ENCODE assay signal across 8 mouse cellular contexts in the genomic region with DNA sequence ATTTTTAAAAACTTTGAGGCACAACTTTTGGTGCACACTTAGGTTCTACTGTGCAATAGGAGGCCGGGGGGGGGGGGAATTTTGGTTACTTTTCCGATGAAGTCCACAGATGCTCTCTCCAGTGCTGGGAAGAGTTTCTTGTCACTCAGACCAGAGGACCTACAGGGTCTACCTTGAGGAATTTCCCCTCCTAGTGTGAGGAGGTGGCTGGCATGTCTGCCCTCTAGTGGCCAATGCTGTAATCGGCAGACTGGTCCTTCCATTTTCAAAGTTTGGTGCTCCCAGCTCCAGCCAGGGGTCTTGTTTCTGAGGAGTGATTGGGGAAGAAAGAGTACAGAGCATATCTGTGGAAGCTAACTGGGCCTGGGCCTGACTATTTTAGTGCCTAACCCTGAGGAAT.
A peak's percentile ranks its signal among the peaks of the same experiment; 100 is the strongest.
DNase-seq lines count a peak whose midpoint lies in the region; TF ChIP-seq lines count a peak whose summit lies in the region.
"Had no signal": no experiment of that assay in that cellular context is flagged by ENCODE, and none has a peak within 500 bp of the region (broad histone marks: within the 10 kb centered on the region; RNA-seq: fewer than 3 reads in every experiment).

No protein-coding gene starts in this region.

- H3K79me2 ChIP-seq in MEL (ENCODE audit: control insufficient read depth, insufficient read depth, low read length, poor library complexity), result no peaks in the 10 kb centered on the region

- H3K27ac ChIP-seq in left cerebral cortex, adult 2 months, result no peak overlapping the region
- no peak overlapping the region for H3K27ac ChIP-seq in MEL (ENCODE audit: control insufficient read depth, low read depth, low read length)
- H3K27ac ChIP-seq in embryonic facial prominence, embryonic 10.5 days (replicated peaks), result no peak overlapping the region
- H3K27ac ChIP-seq in limb, embryonic 10.5 days, result no peak overlapping the region
- H3K27ac ChIP-seq: lung, embryonic 15.5 days had no signal

- H3K27me3 ChIP-seq in MEL (ENCODE audit: control insufficient read depth in 1 of 2, insufficient read depth in 2 of 2, low read length in 2 of 2), result no peaks in the 10 kb centered on the region
- no peaks in the 10 kb centered on the region for H3K27me3 ChIP-seq in embryonic facial prominence, embryonic 10.5 days (replicated peaks; ENCODE audit: low read depth, poor library complexity, severe bottlenecking)
- no peaks in the 10 kb centered on the region for H3K27me3 ChIP-seq in limb, embryonic 10.5 days (ENCODE audit: low read depth, poor library complexity, severe bottlenecking)
- H3K27me3 ChIP-seq: lung, embryonic 15.5 days had no signal

- 10% methylated on average over 3 of the region's 3 CpGs for WGBS in embryonic facial prominence, embryonic 10.5 days
- 17% methylated on average over 3 of the region's 3 CpGs for WGBS in limb, embryonic 10.5 days

- peak; percentile 19 to 53 for DNase-seq in left cerebral cortex, adult 2 months (ENCODE audit: extremely low spot score in 1 of 2, low spot score in 2 of 2)
- no peak for DNase-seq in left cerebral cortex, postnatal 36 days (ENCODE audit: low spot score in 2 of 2)
- DNase-seq in MEL (ENCODE audit: low read depth, low spot score), result peak; percentile 24
- peak; percentile 21 to 34 for DNase-seq in adrenal gland, postnatal 36 days
- DNase-seq in embryonic facial prominence, embryonic 10.5 days (ENCODE audit: low spot score), result peak; percentile 73
- DNase-seq in limb, embryonic 10.5 days (ENCODE audit: low spot score), result peak; percentile 72
- peak; percentile 8 for DNase-seq in retina, postnatal 7 days (ENCODE audit: low read depth, low spot score)

- no peak overlapping the region for H3K4me3 ChIP-seq in left cerebral cortex, adult 2 months
- H3K4me3 ChIP-seq in MEL (ENCODE audit: control insufficient read depth in 1 of 2, insufficient read depth in 1 of 2, low read depth in 2 of 2, low read length in 2 of 2), result no peak overlapping the region
- H3K4me3 ChIP-seq in embryonic facial prominence, embryonic 10.5 days, result no peak overlapping the region
- H3K4me3 ChIP-seq in limb, embryonic 10.5 days, result no peak overlapping the region
- H3K4me3 ChIP-seq: lung, embryonic 15.5 days had no signal

- no peaks in the 10 kb centered on the region for H3K4me1 ChIP-seq in MEL (ENCODE audit: control insufficient read depth in 1 of 2, insufficient read depth in 2 of 2, low read length in 2 of 2)
- H3K4me1 ChIP-seq in embryonic facial prominence, embryonic 10.5 days, result 0 out of 2 replicates have a peak, but pooled peaks cover 4% of the 10 kb centered on the region
- no peaks in the 10 kb centered on the region for H3K4me1 ChIP-seq in limb, embryonic 10.5 days
- H3K4me1 ChIP-seq: lung, embryonic 15.5 days had no signal

- TF ChIP-seq RAD21 in MEL (IDR thresholded peaks at IDR 0.05; ENCODE audit: low read depth, low read length), result peak; percentile 20

- no peaks in the 10 kb centered on the region for H3K9me3 ChIP-seq in MEL (replicated peaks; ENCODE audit: insufficient read depth, low read length)
- H3K9me3 ChIP-seq in embryonic facial prominence, embryonic 10.5 days, result no peaks in the 10 kb centered on the region
- no peaks in the 10 kb centered on the region for H3K9me3 ChIP-seq in limb, embryonic 10.5 days (replicated peaks)
- H3K9me3 ChIP-seq: lung, embryonic 15.5 days had no signal

- H3K9ac ChIP-seq in MEL (ENCODE audit: control insufficient read depth, low read depth, low read length, poor library complexity, severe bottlenecking), result no peak overlapping the region
- H3K9ac ChIP-seq: lung, embryonic 15.5 days had no signal

- intact Hi-C loops in left cerebral cortex, adult 2 months (cut with DNase I), result no loop called here
- intact Hi-C loops in left cerebral cortex, postnatal 36 days (cut with DNase I), result no loop called here

- no peak for TF ChIP-seq POLR2A in MEL (IDR thresholded peaks at IDR 0.05; ENCODE audit: control insufficient read depth in 1 of 2, insufficient read depth in 1 of 2, low read depth in 1 of 2, low read length in 2 of 2, poor library complexity in 1 of 2)

- peak; percentile 81 for TF ChIP-seq CTCF in left cerebral cortex, adult 2 months (IDR thresholded peaks at IDR 0.05)
- TF ChIP-seq CTCF in MEL (IDR thresholded peaks at IDR 0.05 in 2 of 3, conservative IDR thresholded peaks at IDR 0.05 in 1 of 3; ENCODE audit: control insufficient read depth in 1 of 3, insufficient read depth in 1 of 3, low read depth in 2 of 3, low read length in 3 of 3, poor library complexity in 1 of 3, severe bottlenecking in 1 of 3), result peak; percentile 62 to 86 (median 81)

- TF ChIP-seq EP300 in MEL (IDR thresholded peaks at IDR 0.05; ENCODE audit: low read depth in 1 of 2, low read length in 2 of 2), result no peak

- H3K36me3 ChIP-seq in MEL (ENCODE audit: control insufficient read depth in 1 of 2, insufficient read depth in 2 of 2, low read length in 2 of 2), result no peaks in the 10 kb centered on the region
- no peaks in the 10 kb centered on the region for H3K36me3 ChIP-seq in embryonic facial prominence, embryonic 10.5 days (replicated peaks)
- no peaks in the 10 kb centered on the region for H3K36me3 ChIP-seq in limb, embryonic 10.5 days
- H3K36me3 ChIP-seq: lung, embryonic 15.5 days had no signal

TF ChIP-seq in MEL, 35 proteins besides CTCF, POLR2A, EP300 and RAD21:
- TF ChIP-seq JUND (IDR thresholded peaks at IDR 0.05; ENCODE audit: low read depth, low read length), result no peak
- TF ChIP-seq SMC3 (IDR thresholded peaks at IDR 0.05; ENCODE audit: low read depth, low read length), result peak; percentile 38
- no peak for TF ChIP-seq ZKSCAN1 (IDR thresholded peaks at IDR 0.05; ENCODE audit: low read depth, low read length)

Comparison
In these comparisons a context has a peak if more than half of its experiments do, and no peak if none do; other contexts are left out.
1. DNase-seq: peak in left cerebral cortex, adult 2 months (2 of 2), MEL (single experiment), adrenal gland, postnatal 36 days (2 of 2), embryonic facial prominence, embryonic 10.5 days (single experiment), limb, embryonic 10.5 days (single experiment) and retina, postnatal 7 days (single experiment); none in left cerebral cortex, postnatal 36 days (0 of 2).